Mouse (Mus musculus) heart, embryonic 10.5 days (tissue): ENCODE data around the gene Zswim5. TPM values are rescaled to one million over a fixed set of nuclear protein-coding genes. Genes with fewer than 3 reads are reported as not detected.

Source experiments
- DNase-seq: peaks from one replicate; pipeline ENCODE4 v3.0.0-alpha.2; 2017; ENCODE audit warnings: low spot score
- H3K27ac ChIP-seq: fragments of 300-500 bp; sonication (generic); 2 replicates; pipeline ENCODE4 v1.5.1; 2016; ENCODE audit warnings: mild to moderate bottlenecking
- H3K27me3 ChIP-seq: fragments of 300-500 bp; sonication (generic); 2 replicates; pipeline ENCODE4 v1.6.1; 2016; ENCODE audit warnings: mild to moderate bottlenecking; ENCODE audit not compliant: poor library complexity, insufficient read depth, severe bottlenecking
- H3K36me3 ChIP-seq: fragments of 300-500 bp; sonication (generic); 2 replicates; pipeline ENCODE4 v1.6.1; 2016; ENCODE audit warnings: mild to moderate bottlenecking, moderate library complexity
- H3K4me1 ChIP-seq: fragments of 300-500 bp; sonication (generic); 2 replicates; pipeline ENCODE4 v1.6.1; 2016; ENCODE audit warnings: mild to moderate bottlenecking
- H3K4me3 ChIP-seq: fragments of 300-500 bp; sonication (generic); 2 replicates; pipeline ENCODE4 v1.5.1; 2016; ENCODE audit warnings: mild to moderate bottlenecking, moderate library complexity
- H3K9me3 ChIP-seq: fragments of 300-500 bp; sonication (generic); 2 replicates; pipeline ENCODE4 v1.6.1; 2016; ENCODE audit warnings: mild to moderate bottlenecking, moderate library complexity
- WGBS: fragments of 180-500 bp; shearing (Covaris S2); methylation state at CpG from one replicate; pipeline ENCODE4 v1.1.7; 2016; 5-methylcytosine and 5-hydroxymethylcytosine counted together
- polyA plus RNA-seq: library from polyadenylated mRNA; unstranded; fragments of >200 nt; fragmentation: Nextera tagmentation; extraction: Ambion mirVana; gene quantifications from 2 replicates; pipeline ENCODE4 v1.2.1, GENCODE M21; 2016

The Zswim5 gene
- polyA plus RNA-seq, 1 experiment from 2014 or later: 1.1 TPM

GRCm38 (mm10) chr4:117019206-117020134 lies 142.3 kb downstream of the Zswim5 start, which contains the start of gene Eif2b3:
TSS of gene Eif2b3 (plus strand) at chr4:117019402.
- Histone ChIP-seq H3K36me3 (peaks cover 21% of the 10 kb centered on the region), H3K27me3 (no peaks in the 10 kb centered on the region), H3K27ac (peak within 1 kb of the TSS; percentile 91), H3K4me3 (peak within 1 kb of the TSS; percentile 95), H3K9me3 (no peaks in the 10 kb centered on the region), H3K4me1 (peaks cover 8% of the 10 kb centered on the region)
- 1% methylated on average over 61 of the region's 61 CpGs for WGBS
- peak; percentile 96 for DNase-seq

- Histone ChIP-seq H3K9me3 (no peaks in the 10 kb centered on the region), H3K4me1 (peaks cover 8% of the 10 kb centered on the region), H3K27me3 (no peaks in the 10 kb centered on the region), H3K36me3 (peaks cover 35% of the 10 kb centered on the region), H3K27ac (no peak overlapping the region), H3K4me3 (no peak overlapping the region)
- WGBS: 91% methylated on average over 4 of the region's 4 CpGs
- DNase-seq: no peak
Measured at GRCm38 (mm10) chr4:117023469-117023868, 146.3 kb downstream of the Zswim5 start.

- Histone ChIP-seq H3K27ac (no peak overlapping the region), H3K9me3 (no peaks in the 10 kb centered on the region), H3K4me3 (no peak overlapping the region), H3K36me3 (peaks cover 28% of the 10 kb centered on the region), H3K27me3 (no peaks in the 10 kb centered on the region), H3K4me1 (no peaks in the 10 kb centered on the region)
- WGBS: 92% methylated on average over 1 of the region's 1 CpGs
- DNase-seq: no peak
Measured at GRCm38 (mm10) chr4:117031105-117031504, 153.9 kb downstream of the Zswim5 start.

Other genes with a start within 250 kb of the Zswim5 start
- 130 and 174 TPM in 2 replicates for gene Nasp, start 249.4 kb upstream of the Zswim5 start, polyA plus RNA-seq
- gene Akr1a1, start 225.7 kb upstream of the Zswim5 start, polyA plus RNA-seq: 664 and 694 TPM in 2 replicates
- gene Prdx1, start 191.8 kb upstream of the Zswim5 start, polyA plus RNA-seq: 1,191 and 1,224 TPM in 2 replicates
- gene Mmachc, start 169.0 kb upstream of the Zswim5 start, polyA plus RNA-seq: 33.6 and 37.0 TPM in 2 replicates
- 21.2 and 23.2 TPM in 2 replicates for gene Ccdc163, start 168.9 kb upstream of the Zswim5 start, polyA plus RNA-seq
- gene Tesk2, start 156.4 kb upstream of the Zswim5 start, polyA plus RNA-seq: 3.2 and 5.1 TPM in 2 replicates
- 24.5 and 29.4 TPM in 2 replicates for gene Toe1, start 69.7 kb upstream of the Zswim5 start, polyA plus RNA-seq
- gene Mutyh, start 69.7 kb upstream of the Zswim5 start, polyA plus RNA-seq: 13.9 and 19.4 TPM in 2 replicates
- gene Hpdl, start 55.7 kb upstream of the Zswim5 start, polyA plus RNA-seq: 0.73 and 1.3 TPM in 2 replicates
- gene Urod, start 117.0 kb downstream of the Zswim5 start, polyA plus RNA-seq: 128 and 133 TPM in 2 replicates
- 6.6 and 8.3 TPM in 2 replicates for gene Hectd3, start 117.9 kb downstream of the Zswim5 start, polyA plus RNA-seq
- 40.6 and 54.8 TPM in 2 replicates for gene Eif2b3, start 142.0 kb downstream of the Zswim5 start, polyA plus RNA-seq
- 2.9 and 3.5 TPM in 2 replicates for gene Ptch2, start 218.7 kb downstream of the Zswim5 start, polyA plus RNA-seq
- gene Btbd19, start 248.3 kb downstream of the Zswim5 start, polyA plus RNA-seq: 2.5 and 4.9 TPM in 2 replicates
- not detected in 2 replicates for gene Tctex1d4, start 249.4 kb downstream of the Zswim5 start, polyA plus RNA-seq